Mouse (Mus musculus): ENCODE measurements around the gene Ube2o.
"Not testable (repeated sequence)": the region's sequence is repeated elsewhere in the genome, so short reads cannot be mapped to it uniquely, and the experiment has no call there.

The Ube2o gene

DNA sequence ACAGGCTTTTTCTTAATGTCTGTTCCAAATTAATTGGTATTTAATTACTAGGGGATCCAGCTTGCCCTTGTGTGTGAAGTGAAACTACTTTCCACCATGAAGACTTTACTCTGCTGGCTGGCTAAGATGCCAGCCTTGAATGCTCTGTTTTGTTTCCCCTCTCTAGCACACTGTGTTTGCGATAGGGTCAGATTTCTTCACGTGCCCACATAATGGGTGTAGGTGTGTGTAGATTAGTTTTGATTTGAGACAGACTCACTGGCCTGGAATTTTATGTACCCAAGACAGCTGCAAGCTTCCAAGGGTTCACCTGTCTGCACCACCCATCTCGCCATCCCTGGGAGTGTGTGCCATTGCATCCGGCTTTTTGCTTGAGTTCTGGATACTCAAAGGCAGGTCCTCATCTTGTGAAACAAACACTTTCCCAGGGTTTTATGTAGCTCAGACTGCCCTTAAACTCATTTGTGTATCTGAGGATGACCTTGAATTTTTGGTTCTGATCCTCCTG is 67.7 kb downstream of the Ube2o start:
- no peak for DNase-seq (ENCODE audit: low spot score in 2 of 2)

DNA sequence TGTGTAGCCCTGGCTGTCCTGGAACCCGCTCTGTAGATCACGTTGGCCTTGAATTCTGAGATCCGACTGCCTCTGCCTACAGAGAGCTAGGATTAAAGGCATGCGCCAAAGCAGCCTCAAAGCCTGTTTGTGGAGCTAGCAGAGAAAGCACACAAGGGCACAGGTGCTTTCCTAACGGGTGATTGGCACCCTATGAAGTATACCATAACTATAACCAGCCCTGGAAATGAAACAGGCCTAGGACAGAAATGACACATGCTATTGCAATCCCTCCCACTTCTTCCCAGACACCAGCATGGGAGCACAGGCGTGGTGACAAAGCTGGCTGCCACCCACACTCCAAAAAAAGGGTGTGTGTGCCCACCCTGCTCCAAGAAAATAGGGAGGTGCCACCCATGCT is 68.3 kb downstream of the Ube2o start:
- DNase-seq (ENCODE audit: low spot score in 2 of 2) = no peak

DNA sequence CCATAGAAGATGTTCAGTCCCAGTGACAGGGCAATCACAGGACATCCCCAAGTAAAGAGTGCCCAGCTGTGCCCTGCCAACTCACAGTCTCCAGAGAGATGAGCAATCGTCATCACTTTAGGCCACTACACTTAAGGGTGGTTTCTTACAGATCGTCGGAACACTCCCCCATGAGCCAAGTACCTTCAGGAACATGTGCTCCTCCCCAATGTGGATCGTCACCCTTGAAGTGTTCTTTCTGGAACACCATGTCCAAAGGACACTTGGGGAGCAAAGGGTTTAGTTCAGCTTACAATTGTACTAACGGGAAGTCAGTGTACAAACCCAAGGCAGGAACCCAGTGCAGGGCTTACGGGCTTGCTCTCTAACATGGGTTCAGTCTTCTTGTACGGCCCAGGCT is 69.1 kb downstream of the Ube2o start:
- no peak for DNase-seq (ENCODE audit: low spot score in 2 of 2)

DNA sequence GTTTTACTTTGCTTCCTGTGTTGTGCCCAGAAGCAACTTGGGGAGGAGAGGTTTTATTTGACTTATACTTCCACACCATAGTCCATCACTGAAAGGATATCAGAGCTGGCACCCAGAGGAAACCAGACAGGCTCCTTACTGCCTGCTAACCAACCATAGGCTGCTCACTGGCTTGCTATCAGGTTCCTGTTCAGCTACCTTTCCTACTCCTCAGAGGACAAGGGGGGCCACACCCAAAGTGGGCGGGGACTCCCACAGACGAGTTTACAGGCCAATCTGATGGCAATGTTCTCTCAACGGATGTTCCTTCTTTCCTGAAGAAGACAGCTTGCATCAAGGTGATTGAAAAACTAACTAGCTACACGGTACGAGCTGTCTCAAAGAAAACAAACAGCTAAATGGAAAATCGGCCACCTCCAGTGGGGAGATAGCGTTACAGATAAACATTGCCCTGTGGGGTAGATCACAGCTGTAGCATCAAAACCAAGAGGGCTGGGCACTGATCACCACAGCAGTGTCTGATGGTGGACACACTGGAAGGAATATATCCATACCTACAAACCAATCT is 69.9 kb downstream of the Ube2o start:
- DNase-seq (ENCODE audit: low spot score in 2 of 2) = no peak

DNA sequence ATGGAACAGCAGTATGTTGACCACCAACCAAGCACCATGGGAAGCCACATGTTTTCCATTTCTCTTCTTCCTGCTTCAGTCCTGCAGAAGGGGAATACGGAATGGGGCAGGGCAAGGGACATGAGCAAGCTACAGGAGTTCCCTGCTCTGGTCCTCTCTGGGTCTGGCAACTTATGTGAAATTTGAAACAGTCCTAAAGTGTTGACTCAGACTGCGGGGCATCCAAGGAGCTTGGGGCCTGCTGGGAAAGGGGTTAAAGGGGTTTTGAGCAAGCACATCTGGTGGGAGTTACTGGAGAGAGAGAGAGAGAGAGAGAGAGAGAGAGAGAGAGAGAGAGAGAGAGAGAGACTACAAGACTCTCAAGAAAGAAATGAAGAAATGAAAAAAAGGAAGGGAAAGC is 72.6 kb downstream of the Ube2o start:
- DNase-seq (ENCODE audit: low spot score in 2 of 2) = no peak

DNA sequence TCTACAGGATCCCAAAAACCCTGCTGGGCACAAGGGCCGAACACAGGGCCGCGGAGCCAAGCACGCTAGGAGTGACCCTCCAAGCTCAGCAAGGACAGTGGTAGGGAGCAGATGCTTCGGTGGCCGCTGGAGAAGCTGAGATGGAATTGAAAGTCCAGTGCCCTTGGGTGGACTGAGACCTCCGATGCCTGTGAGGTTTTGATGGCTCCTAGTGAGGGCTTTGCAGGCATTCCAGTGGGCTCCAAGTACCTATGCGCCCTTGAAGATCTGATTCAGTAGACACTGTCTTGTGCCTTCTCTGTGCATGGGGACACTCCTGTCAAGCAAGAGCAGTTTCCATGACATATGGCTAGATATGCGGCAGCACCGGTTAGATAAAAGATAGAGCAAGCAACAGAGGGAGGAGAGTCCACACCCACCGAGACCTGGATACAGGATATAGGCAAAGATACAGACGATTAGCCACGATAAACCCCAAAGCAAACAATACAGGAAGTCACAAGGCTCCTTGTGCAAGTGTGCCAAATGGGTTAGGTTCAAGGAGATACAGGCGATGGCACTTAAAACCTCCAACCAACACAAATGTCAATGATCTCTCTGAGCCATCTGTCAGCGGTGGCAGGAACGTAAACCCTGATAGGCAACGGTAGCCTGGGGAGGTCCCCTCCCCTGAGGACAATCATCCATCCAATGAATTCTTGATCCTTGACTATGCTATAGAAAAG is 74.9 kb downstream of the Ube2o start:
- DNase-seq (ENCODE audit: low spot score in 2 of 2) = no peak

DNA sequence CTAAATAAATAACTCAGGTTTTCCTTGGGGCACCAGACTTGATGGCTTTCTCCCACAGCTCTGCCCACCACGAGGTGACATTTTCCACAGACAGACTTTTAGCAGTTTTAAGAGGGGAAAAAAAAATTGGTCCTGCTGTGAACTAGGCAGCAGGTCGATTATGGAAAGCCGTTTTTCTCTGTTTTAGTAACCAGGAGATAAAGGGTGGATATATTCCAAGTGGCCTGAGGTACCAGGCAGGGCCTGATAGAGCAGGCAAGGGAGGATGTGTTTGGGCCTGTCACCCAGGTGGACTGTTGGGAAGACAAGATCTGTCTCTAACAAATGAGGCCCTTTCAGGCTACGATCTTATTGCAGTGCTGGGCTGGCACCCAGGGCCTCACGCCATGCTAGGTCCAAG is 75.7 kb downstream of the Ube2o start:
- DNase-seq (ENCODE audit: low spot score in 2 of 2) = no peak

DNA sequence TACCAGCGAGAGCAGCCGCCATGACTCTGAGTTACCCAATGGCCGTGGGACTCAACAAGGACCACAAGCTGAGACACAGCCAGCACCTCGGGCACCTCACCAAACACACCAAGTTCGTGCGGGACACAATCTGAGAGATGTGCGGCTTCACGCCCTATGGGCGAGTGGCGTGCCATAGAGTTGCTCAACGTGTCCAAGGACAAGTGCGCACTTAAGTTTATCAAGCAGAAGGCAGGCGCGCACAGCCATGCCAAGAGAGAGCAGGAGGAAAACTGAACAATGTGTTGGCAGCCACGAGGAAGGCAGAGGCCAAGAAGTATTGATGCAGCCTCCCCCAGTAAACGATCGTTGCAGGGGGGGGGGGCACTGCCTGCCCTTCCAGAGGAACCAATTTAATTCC is 76.7 kb downstream of the Ube2o start:
- no peak for DNase-seq (ENCODE audit: low spot score in 2 of 2)

DNA sequence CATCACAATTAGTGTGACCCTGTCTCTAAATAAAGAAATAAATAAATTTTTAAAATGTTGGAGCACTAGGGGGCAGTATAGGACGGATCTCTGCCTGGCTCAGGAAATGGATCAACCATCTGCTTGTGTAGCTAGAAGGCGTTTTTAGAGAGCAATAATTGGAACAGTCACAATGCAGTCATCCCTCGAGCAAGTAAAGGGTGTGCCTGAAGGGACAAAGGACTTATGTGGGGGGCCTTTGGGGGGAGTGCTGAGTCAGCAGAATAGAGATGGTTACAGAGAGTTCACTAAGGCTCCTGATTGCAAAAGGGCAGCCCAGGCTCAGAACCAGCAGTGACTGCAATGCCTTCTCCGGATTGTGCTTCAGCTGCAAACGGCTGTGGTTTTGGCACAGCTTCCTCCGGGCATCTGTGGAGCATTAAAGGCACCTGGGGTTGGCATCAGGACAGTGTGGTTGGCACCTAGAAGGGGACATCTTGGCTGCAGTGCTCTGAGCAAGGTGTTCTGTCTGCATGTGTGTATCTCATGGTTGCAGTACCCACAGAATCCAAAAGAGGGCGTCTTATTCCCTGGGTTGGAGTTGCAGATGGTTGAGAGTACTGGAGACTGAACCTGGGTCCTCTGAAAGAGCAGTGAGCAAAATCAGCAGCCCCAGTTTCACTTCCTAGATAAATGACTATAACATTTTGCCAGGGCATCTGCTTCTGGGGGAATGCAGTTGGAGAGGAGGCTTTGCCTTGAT is 80.1 kb downstream of the Ube2o start:
- DNase-seq (ENCODE audit: low spot score in 2 of 2) = peak; percentile 46 to 62

DNA sequence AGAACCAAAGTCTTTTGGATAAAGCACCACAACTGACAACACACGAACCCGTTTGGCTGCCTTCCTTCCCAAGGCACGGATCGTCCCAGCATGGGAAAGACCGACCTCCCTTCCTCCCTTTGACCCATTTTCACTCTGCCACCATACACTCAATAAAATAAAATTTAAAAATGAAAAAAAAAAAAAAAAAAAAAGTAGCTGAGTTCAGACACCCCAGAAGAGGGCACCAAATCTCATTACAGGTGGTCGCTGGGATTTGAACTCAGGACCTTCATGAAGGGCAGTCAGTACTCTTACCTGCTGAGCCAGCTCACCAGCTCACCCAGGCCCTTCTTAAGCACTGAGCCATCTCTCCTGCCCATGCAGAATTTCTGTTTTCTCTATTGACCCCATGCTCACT is 82.2 kb downstream of the Ube2o start:
- no peak for DNase-seq (ENCODE audit: low spot score in 2 of 2)

DNA sequence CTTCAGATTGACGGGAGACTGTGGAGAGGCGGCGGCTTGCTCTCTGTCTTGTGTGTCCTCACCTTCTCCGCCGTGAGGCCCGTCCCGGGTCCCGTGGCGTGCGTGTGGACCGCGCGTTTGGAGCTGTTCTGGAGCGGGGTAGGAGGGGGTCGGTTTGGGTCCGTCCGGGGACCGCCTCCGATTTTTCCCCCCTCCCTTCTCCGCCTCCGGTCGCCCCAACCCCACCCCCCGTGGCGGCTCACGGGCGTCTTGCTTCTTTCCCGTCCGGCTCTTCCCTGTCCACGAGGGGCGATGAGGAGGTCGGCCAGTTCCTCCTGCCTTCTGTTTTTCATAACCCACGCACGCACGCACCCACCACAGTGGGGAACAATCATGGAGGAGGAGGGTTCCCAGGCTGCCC is 82.7 kb downstream of the Ube2o start:
- no peak for DNase-seq (ENCODE audit: low spot score in 2 of 2)

DNA sequence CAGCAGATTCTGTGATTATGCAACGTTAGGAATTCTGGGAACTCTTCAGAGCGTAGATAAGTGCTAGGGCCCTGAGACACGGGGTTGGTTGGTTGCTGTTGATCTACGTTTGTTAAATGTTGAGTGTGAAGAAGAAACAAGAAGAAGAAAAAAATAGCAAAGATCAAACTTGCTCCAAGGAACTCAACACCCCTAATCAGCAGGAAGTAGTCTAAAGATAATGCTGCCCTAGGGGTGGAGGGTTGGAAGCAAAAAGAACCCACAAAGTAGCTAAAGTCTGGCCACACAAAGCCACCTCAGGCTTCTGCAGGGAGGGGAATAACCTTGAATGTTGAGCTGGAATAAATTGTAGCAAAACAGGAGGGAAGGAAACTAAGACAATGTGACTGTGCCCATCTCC is 83.9 kb downstream of the Ube2o start:
- no peak for DNase-seq (ENCODE audit: low spot score in 2 of 2)

DNA sequence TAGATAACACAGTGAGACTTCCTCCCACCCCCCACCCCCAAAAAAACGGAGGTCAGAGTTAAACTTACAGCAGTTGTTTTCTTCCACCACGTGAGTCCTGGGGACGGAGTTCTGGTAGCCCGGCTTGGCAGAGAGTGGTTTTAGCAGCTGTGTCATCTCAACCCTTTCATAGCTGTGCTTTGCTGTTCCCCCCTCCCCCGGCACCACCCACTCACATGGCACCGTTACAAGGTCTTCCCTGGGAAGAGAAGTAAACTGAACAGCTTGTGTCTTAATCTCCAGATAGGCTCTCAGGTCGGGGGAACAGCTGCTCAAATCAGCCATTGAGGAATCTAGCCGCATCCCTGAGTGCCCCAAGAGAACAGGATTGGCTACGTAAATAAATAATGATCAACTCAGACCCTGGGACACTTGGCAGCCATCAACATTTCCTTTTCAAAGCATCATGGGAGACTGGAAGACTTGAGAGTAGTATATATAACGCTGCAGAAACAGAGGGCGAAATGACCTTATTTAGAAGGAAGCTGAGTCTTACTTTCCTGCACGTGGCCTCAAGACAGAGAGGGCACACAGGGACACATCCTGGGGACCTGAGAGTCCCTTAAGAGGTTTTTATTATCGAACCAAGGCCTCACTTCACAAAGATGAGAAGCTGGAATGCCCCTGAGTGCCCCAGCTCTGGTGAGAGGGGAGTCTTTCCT is 86.6 kb downstream of the Ube2o start:
- DNase-seq (ENCODE audit: low spot score in 2 of 2) = peak; percentile 87 to 90

DNA sequence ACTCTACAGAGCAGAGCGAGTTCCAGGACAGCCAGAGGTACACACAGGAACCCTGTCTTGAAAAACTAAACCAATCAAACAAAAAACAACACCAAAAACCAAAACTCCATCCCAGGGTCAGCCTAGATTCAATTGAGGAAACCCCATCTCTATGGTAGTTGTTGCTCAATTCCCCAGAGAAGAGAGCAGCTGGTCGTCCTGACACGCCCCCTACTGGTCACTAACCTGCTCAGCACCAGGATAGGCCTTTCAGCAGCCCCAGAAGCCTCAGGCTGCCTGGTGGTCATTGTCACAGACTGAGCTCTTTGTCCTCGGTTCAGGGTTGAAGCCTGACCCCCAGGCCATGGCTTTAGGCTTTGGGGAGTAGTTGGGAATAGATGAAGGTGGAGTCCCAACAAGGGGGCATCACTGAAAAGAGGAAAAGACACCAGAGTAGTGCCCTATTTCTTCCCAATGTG is 87.4 kb downstream of the Ube2o start, which contains the start of gene Prpsap1:
TSS of gene Prpsap1 (minus strand) at position 408 of the 458 bp plus-strand sequence.
- peak; percentile 69 to 73 for DNase-seq (ENCODE audit: low spot score in 2 of 2)

DNA sequence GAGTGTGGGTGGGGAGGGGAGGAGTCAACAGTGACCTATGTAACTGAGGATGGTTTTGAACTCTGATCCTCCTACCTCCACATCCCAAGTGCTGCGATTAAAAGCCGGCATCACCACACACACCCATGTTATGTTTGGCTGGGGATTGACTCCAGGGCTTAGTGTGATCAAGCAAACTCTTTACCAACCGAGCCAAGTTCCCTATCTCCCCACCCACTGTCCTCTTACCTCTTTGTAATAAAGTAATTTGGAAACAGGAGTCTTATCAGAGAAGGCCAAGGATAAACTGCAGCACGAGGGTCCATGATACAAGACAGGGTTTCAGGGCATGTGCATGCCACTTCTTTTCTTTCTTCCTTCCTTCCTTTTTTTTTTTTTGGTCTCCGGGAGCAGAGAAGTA is 88.1 kb downstream of the Ube2o start:
- no peak for DNase-seq (ENCODE audit: low spot score in 2 of 2)

DNA sequence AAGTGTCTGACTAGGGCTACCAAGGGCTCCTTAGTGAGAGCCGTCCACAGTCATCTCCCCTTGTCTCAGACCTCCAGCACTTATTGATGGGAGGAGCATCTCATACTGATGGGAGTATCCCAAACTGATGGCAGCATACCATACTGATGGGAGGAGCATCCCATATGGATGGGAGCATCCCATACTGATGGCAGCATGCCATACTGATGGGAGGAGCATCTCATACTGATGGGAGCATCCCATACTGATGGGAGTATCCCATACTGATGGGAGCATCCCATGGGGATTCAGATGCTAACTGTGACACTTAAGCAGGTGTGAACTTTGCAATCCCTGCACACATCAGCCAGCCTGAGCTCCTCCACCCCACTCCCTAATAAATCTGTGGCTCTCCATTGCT is 88.7 kb downstream of the Ube2o start:
- not testable (repeated sequence) for DNase-seq (ENCODE audit: low spot score in 2 of 2)

DNA sequence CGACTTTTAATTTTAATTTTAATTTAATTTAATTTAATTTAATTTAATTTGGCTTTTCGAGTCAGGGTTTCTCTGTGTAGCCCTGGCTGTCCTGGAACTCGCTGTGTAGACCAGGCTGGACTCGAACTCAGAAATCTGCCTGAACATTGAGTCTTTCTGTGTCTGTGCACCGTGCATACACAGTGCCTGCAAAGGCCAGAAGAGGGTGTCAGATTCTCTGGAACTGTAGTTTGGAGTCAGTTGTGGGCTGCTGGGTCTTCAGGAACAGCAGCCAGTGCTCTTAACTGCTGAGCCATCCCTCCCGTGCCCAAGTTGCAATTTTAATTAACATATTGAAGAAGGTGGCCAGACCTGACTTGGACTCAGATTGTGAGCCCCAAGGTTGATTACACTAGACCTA is 89.9 kb downstream of the Ube2o start:
- no peak for DNase-seq (ENCODE audit: low spot score in 2 of 2)

DNA sequence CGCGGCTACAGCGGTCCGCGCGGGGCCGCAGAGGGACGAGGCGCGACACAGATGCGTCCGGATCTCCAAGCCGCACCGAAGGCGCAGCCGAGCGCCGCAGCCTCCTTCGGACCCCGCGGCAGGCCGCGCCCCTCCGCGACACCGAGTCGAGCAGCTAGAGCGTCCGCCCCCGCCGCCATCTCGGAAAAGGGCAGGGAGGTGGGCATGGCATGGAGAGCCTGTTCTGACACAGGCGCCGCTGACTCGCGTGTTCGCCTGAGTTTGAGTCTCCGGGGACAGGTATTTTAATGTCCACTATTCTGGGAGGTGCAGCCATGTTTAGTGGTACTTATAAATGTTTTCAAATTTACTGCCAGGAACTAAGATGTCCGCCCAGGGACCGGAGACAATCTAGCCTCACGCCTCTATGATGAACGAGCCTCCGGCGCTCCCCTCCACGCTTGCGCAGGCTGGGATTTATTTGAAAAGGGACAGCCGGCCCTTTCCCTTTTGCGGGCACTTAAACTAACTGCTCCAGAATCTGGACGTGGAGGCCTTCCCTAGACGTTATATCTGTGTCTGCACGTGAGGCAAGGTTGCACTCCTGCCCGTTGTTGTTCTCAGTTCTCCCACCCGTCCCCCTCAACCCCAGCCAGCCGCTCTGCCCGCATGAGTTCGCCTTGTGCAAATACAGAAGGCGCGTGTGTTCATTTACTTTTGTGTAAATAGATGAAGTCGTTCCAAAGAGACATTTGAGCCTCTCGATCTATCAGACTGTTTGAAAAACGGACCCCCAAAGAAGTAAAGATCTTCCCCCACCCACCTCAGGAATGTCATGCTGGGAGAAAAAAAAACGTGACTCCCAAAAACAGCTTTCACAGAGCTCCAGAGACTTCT is 90.8 kb downstream of the Ube2o start:
- peak; percentile 81 to 88 for DNase-seq (ENCODE audit: low spot score in 2 of 2)

DNA sequence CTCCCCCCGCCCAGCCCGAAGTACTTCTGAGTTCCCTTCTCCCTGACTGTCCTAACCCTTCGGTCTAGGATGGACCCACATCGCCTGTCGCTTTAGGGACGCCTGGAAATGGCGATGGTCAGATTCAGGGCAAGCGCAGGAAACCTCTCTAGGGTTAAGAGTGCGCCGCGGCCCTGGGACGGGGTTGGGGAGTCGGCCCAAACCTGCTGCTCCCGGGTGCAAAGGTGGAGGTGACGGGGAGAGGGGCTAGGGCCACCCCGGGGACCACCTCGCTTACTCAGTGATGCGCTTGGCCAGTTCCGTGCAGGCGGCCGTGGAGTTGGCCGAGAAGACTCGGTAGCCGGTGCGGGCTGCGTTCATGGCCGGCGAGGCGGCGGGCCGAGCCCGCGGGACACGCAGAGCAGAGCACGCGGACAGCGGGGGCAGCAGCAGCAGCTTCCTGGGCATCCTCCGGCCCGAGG is 91.4 kb downstream of the Ube2o start:
- DNase-seq (ENCODE audit: low spot score in 2 of 2) = no peak

DNA sequence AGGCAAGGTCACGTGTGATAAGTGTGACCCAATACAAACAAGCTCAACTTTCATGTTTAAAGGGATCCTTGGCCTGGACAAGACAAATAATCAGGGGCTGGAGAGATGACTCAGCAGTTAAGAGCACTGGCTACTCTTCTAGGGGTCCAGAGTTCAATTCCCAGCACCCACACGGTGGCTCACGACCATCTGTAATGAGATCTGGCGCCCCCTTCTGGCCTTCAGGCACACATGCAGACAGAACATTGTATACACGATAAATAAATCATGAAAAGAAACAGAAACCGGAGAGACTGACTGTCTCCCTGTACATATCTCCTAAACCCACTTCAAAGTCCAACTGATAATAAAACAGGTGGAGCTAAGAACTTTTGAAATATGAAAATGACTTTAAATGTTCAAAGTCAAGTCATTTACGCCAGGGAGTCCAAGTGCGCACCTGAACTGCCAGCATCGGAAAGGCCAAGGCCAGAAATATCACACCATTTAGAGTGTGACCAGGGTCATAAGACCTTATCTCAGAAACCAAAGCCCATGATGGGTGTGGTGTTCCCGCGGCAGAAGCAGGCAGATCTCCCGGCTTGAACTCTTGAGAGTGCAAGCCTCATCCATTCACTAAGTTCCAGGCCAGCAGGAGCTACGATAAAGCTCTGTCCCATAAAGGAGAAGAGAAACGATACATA is 92.4 kb downstream of the Ube2o start:
- no peak for DNase-seq (ENCODE audit: low spot score in 2 of 2)

Data from heart, adult 9 months (tissue).